Mouse (Mus musculus) CD8-positive naive resting alpha-beta T cell, adult 2 months (primary cell): ENCODE measurements around the gene P4hb.
A peak's percentile ranks its signal among the peaks of the same experiment; 100 is the strongest.
"Not testable (repeated sequence)": the region's sequence is repeated elsewhere in the genome, so short reads cannot be mapped to it uniquely, and the experiment has no call there.

Source experiments
- DNase-seq, 2 experiments: peaks; one replicate each; pipeline ENCODE4 v3.0.0; 2022; ENCODE audit warnings: low read depth in 2 of 2, low spot score in 2 of 2

Gene P4hb

GRCm38 (mm10) chr11:120598283-120598989 is 25.4 kb upstream of the P4hb start, which contains the start of the genes Alyref and Anapc11:
Gene Alyref, minus strand, starts transcription at chr11:120598365.
Gene Anapc11, plus strand, starts transcription at chr11:120598421.
- peak; percentile 86 to 87 for DNase-seq

- no peak for DNase-seq
Observed at GRCm38 (mm10) chr11:120597240-120598235, 24.5 kb upstream of the P4hb start.

GRCm38 (mm10) chr11:120588531-120588930 is 15.5 kb upstream of the P4hb start:
- no peak for DNase-seq

- DNase-seq = no peak
Observed at GRCm38 (mm10) chr11:120583937-120584336, 10.9 kb upstream of the P4hb start.

GRCm38 (mm10) chr11:120582982-120583293 is 9.9 kb upstream of the P4hb start:
- DNase-seq = not testable (repeated sequence)

- peak; percentile 60 to 67 for DNase-seq
Observed at GRCm38 (mm10) chr11:120582268-120582981, 9.4 kb upstream of the P4hb start.

GRCm38 (mm10) chr11:120581490-120582267 is 8.6 kb upstream of the P4hb start, which contains the start of gene Arhgdia:
Gene Arhgdia, minus strand, starts transcription at chr11:120581624.
- peak; percentile 84 for DNase-seq

- DNase-seq = no peak
Observed at GRCm38 (mm10) chr11:120580871-120581331, 7.8 kb upstream of the P4hb start.

- no peak for DNase-seq
Observed at GRCm38 (mm10) chr11:120580190-120580589, 7.1 kb upstream of the P4hb start.

- DNase-seq = peak; percentile 83 to 86
Observed at GRCm38 (mm10) chr11:120579316-120580107, 6.5 kb upstream of the P4hb start.

GRCm38 (mm10) chr11:120578694-120579243 is 5.7 kb upstream of the P4hb start:
- DNase-seq = no peak

- no peak for DNase-seq
Observed at GRCm38 (mm10) chr11:120578024-120578693, 5.1 kb upstream of the P4hb start.

GRCm38 (mm10) chr11:120577211-120578023 is 4.4 kb upstream of the P4hb start:
- DNase-seq = peak in 1 of 2 experiments; percentile 47

- DNase-seq = no peak
Observed at GRCm38 (mm10) chr11:120576365-120576981, 3.4 kb upstream of the P4hb start.

- no peak for DNase-seq
Observed at GRCm38 (mm10) chr11:120575940-120576339, 2.9 kb upstream of the P4hb start.

GRCm38 (mm10) chr11:120575046-120575445 is 2.0 kb upstream of the P4hb start:
- no peak for DNase-seq

- no peak for DNase-seq
Observed at GRCm38 (mm10) chr11:120574278-120574600, 1.2 kb upstream of the P4hb start.
